Mouse (Mus musculus) G1E (cell line): ENCODE results near the gene Tsc22d3.

ENCODE experiments used
- CTCF ChIP-seq: IDR thresholded peaks from 2 replicates; pipeline ENCODE4 v1.5.1; 2012; ENCODE audit warnings: low read depth, low read length, inconsistent platforms, mixed read lengths
- GATA1 ChIP-seq: IDR thresholded peaks from 2 replicates; pipeline ENCODE4 v1.6.1; 2012; ENCODE audit warnings: borderline replicate concordance, low read length, inconsistent platforms, mixed read lengths
- GATA2 ChIP-seq: IDR thresholded peaks from 2 replicates; pipeline ENCODE4 v1.6.1; 2012; ENCODE audit warnings: low read depth, low read length, inconsistent platforms, borderline replicate concordance
- POLR2AphosphoS5 ChIP-seq: IDR thresholded peaks from 2 replicates; pipeline ENCODE4 v1.6.1; 2012; ENCODE audit warnings: low read depth, low read length, inconsistent platforms; ENCODE audit not compliant: insufficient replicate concordance
- TAL1 ChIP-seq: conservative IDR thresholded peaks from 2 replicates; pipeline ENCODE4 v1.6.1; 2012; ENCODE audit warnings: low read depth, low read length, inconsistent platforms, mixed read lengths

DNA sequence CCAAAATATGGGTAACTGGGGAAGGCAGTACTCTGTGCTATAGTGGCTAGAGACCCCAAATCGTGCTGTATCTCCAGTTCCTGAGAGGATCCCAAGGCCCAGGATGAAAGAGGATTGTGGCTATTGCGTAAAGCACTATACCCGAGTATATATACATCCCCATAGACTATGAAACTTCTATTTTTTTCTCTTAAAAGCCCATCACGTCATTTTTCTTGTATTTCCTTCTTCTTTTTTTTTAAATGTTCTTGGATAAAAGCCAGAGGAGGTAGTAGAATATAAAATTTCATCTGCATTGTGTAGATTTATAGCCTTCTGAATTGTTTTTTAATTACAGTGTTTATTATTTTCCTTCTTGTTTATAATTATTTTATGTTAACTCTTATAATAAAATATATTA is 852 bp upstream of the Tsc22d3 start:
- TF ChIP-seq CTCF: no peak
- TF ChIP-seq GATA1: no peak
- TF ChIP-seq POLR2AphosphoS5: no peak
- no peak for TF ChIP-seq TAL1
- no peak for TF ChIP-seq GATA2
